Mouse (Mus musculus): Measurements from ENCODE around the gene Elf2.

Elf2 gene

GRCm38 (mm10) chr3:51276421-51277111 is 63.9 kb downstream of the Elf2 start:
- DNase-seq: peak; percentile 66 to 79

GRCm38 (mm10) chr3:51275956-51276398 is 64.5 kb downstream of the Elf2 start:
- DNase-seq: peak; percentile 98 to 99

GRCm38 (mm10) chr3:51270069-51270817 is 70.2 kb downstream of the Elf2 start:
- no peak for DNase-seq

GRCm38 (mm10) chr3:51268434-51268833 is 72.0 kb downstream of the Elf2 start:
- no peak for DNase-seq

GRCm38 (mm10) chr3:51262942-51263341 is 77.5 kb downstream of the Elf2 start:
- DNase-seq: no peak

- no peak for DNase-seq
These were observed 82.4 kb downstream of the Elf2 start for GRCm38 (mm10) chr3:51258070-51258469.

- no peak for DNase-seq
These were observed 84.0 kb downstream of the Elf2 start for GRCm38 (mm10) chr3:51256450-51256849.

GRCm38 (mm10) chr3:51254784-51255183 is 85.7 kb downstream of the Elf2 start:
- no peak for DNase-seq

- DNase-seq: no peak
These were observed 87.6 kb downstream of the Elf2 start for GRCm38 (mm10) chr3:51252689-51253402.

GRCm38 (mm10) chr3:51252223-51252622 is 88.2 kb downstream of the Elf2 start:
- DNase-seq: no peak

GRCm38 (mm10) chr3:51251057-51251456 is 89.4 kb downstream of the Elf2 start:
- no peak for DNase-seq

- DNase-seq: no peak
These were observed 90.6 kb downstream of the Elf2 start for GRCm38 (mm10) chr3:51249866-51250265.

- DNase-seq: no peak
These were observed 91.0 kb downstream of the Elf2 start for GRCm38 (mm10) chr3:51249460-51249859.

GRCm38 (mm10) chr3:51248600-51248999 is 91.9 kb downstream of the Elf2 start:
- DNase-seq: no peak

GRCm38 (mm10) chr3:51247704-51248103 is 92.8 kb downstream of the Elf2 start:
- DNase-seq: peak; percentile 45 to 64

GRCm38 (mm10) chr3:51239541-51239940 is 100.9 kb downstream of the Elf2 start:
- no peak for DNase-seq

GRCm38 (mm10) chr3:51238515-51238914 is 101.9 kb downstream of the Elf2 start:
- no peak for DNase-seq

GRCm38 (mm10) chr3:51234752-51235055 is 105.8 kb downstream of the Elf2 start:
- no peak for DNase-seq

- peak; percentile 92 to 93 for DNase-seq
These were observed 106.3 kb downstream of the Elf2 start for GRCm38 (mm10) chr3:51233918-51234751.

GRCm38 (mm10) chr3:51233474-51233873 is 107.0 kb downstream of the Elf2 start:
- peak in 1 of 2 experiments; percentile 35 for DNase-seq

- DNase-seq: no peak
These were observed 108.1 kb downstream of the Elf2 start for GRCm38 (mm10) chr3:51232205-51232910.

- no peak for DNase-seq
These were observed 109.0 kb downstream of the Elf2 start for GRCm38 (mm10) chr3:51231499-51231898.

Data from kidney, postnatal 4 days (tissue).